ENCODE assay signal across 16 mouse cellular contexts in genomic region chr2:25569323-25569722, GRCm38 (mm10). TPM values are rescaled to one million over a fixed set of nuclear protein-coding genes. Genes with fewer than 3 reads are reported as not detected.
"Had no signal": no experiment of that assay in that cellular context is flagged by ENCODE, and none has a peak within 500 bp of the region (broad histone marks: within the 10 kb centered on the region; RNA-seq: fewer than 3 reads in every experiment).

No protein-coding gene starts in this region.

- H3K9ac ChIP-seq: liver, postnatal 0 days; lung, embryonic 15.5 days; midbrain, embryonic 13.5 days; midbrain, embryonic 15.5 days; neural tube, embryonic 12.5 days; stomach, embryonic 15.5 days had no signal

- H3K27ac ChIP-seq: lung, embryonic 15.5 days; macrophage; midbrain, embryonic 13.5 days; midbrain, embryonic 15.5 days; neural tube, embryonic 12.5 days; stomach, embryonic 15.5 days had no signal

- H3K4me2 ChIP-seq: lung, embryonic 15.5 days; midbrain, embryonic 11.5 days; midbrain, embryonic 13.5 days; midbrain, embryonic 15.5 days; neural tube, embryonic 12.5 days; stomach, embryonic 15.5 days had no signal

- H3K9me3 ChIP-seq: lung, embryonic 15.5 days; megakaryocyte, embryonic 14.5 days; midbrain, embryonic 13.5 days; midbrain, embryonic 15.5 days; neural tube, embryonic 12.5 days; stomach, embryonic 15.5 days had no signal

- DNase-seq: liver, postnatal 0 days; lung, adult 2 months; lung, postnatal 14 days; lung, postnatal 36 days; right cerebral cortex, postnatal 14 days; thymus, adult 2 months; thymus, postnatal 25 days had no signal

- H3K27me3 ChIP-seq: lung, embryonic 15.5 days; megakaryocyte, embryonic 14.5 days; midbrain, embryonic 13.5 days; midbrain, embryonic 15.5 days; neural tube, embryonic 12.5 days; stomach, embryonic 15.5 days had no signal

- ATAC-seq: liver, postnatal 0 days; lung, postnatal 0 days; midbrain, embryonic 13.5 days; midbrain, embryonic 15.5 days had no signal

- H3K4me3 ChIP-seq: lung, embryonic 15.5 days; megakaryocyte, embryonic 14.5 days; midbrain, embryonic 13.5 days; midbrain, embryonic 15.5 days; neural tube, embryonic 12.5 days; stomach, embryonic 15.5 days had no signal

RNA-seq across cellular contexts. Expression of gene Ajm1, which starts 12.2 kb away (rescaled TPM):
- polyA plus RNA-seq: liver, postnatal 0 days; lung, postnatal 0 days had no signal
